Mouse (Mus musculus): ENCODE data around the gene Oxnad1. TPM values are rescaled to one million over a fixed set of nuclear protein-coding genes. Genes with fewer than 3 reads are reported as not detected.
A peak's percentile ranks its signal among the peaks of the same experiment; 100 is the strongest.

Oxnad1 gene
- polyA plus RNA-seq (2014; fragmentation: Nextera tagmentation; extraction: Ambion mirVana): 14.7 and 18.3 TPM in 2 replicates

GRCm38 (mm10) chr14:32084761-32085485 lies at the start of gene Oxnad1:
Gene Oxnad1 (plus strand): TSS chr14:32085374.
- Histone ChIP-seq H3K9ac (ENCODE audit: low read length) (peak within 1 kb of the TSS; percentile 70), H3K4me3 (ENCODE audit: low read depth, low read length) (peak within 1 kb of the TSS; percentile 56), H3K4me1 (ENCODE audit: control insufficient read depth, insufficient read depth, low read length) (no peaks in the 10 kb centered on the region; the same call in 1 of the 2 replicates), H3K9me3 (ENCODE audit: control insufficient read depth, low read length) (no peaks in the 10 kb centered on the region), H3K4me2 (ENCODE audit: low read depth, severe bottlenecking) (peak within 1 kb of the TSS; percentile 49), H3K27me3 (ENCODE audit: control insufficient read depth, insufficient read depth, low read length) (no peaks in the 10 kb centered on the region), H3K27ac (replicated peaks; ENCODE audit: low read depth, low read length) (no peak within 1 kb of the TSS; the same call in 1 of the 2 replicates), H3K36me3 (ENCODE audit: control insufficient read depth, insufficient read depth, low read length) (peaks cover 9% of the 10 kb centered on the region)
- 3% methylated on average over 22 of the region's 22 CpGs for WGBS
- peak; percentile 96 for ATAC-seq (ENCODE audit: insufficient number of reproducible peaks, low FRiP score, low TSS enrichment, low read depth)
- no peak for DNase-seq (ENCODE audit: low spot score)

- H3K9me3 ChIP-seq (ENCODE audit: control insufficient read depth, low read length): no peaks in the 10 kb centered on the region
- DNase-seq (ENCODE audit: low spot score) (no peak), ATAC-seq (ENCODE audit: insufficient number of reproducible peaks, low FRiP score, low TSS enrichment, low read depth) (no peak)
- H3K9ac ChIP-seq (ENCODE audit: low read length): no peak overlapping the region
- no peaks in the 10 kb centered on the region for H3K36me3 ChIP-seq (ENCODE audit: control insufficient read depth, insufficient read depth, low read length)
- 77% methylated on average over 5 of the region's 5 CpGs for WGBS
- H3K4me2 ChIP-seq (ENCODE audit: low read depth, severe bottlenecking): no peak overlapping the region
- H3K4me1 ChIP-seq (ENCODE audit: control insufficient read depth, insufficient read depth, low read length): no peaks in the 10 kb centered on the region
- no peak overlapping the region for H3K27ac ChIP-seq (replicated peaks; ENCODE audit: low read depth, low read length)
- no peaks in the 10 kb centered on the region for H3K27me3 ChIP-seq (ENCODE audit: control insufficient read depth, insufficient read depth, low read length)
- H3K4me3 ChIP-seq (ENCODE audit: low read depth, low read length): no peak overlapping the region
Observed at GRCm38 (mm10) chr14:32036482-32036881, 48.7 kb upstream of the Oxnad1 start.

- Histone ChIP-seq H3K9ac (ENCODE audit: low read length) (no peak overlapping the region), H3K4me2 (ENCODE audit: low read depth, severe bottlenecking) (no peak overlapping the region), H3K27me3 (ENCODE audit: control insufficient read depth, insufficient read depth, low read length) (no peaks in the 10 kb centered on the region), H3K4me1 (ENCODE audit: control insufficient read depth, insufficient read depth, low read length) (no peaks in the 10 kb centered on the region), H3K9me3 (ENCODE audit: control insufficient read depth, low read length) (no peaks in the 10 kb centered on the region), H3K4me3 (ENCODE audit: low read depth, low read length) (no peak overlapping the region), H3K27ac (replicated peaks; ENCODE audit: low read depth, low read length) (no peak overlapping the region), H3K36me3 (ENCODE audit: control insufficient read depth, insufficient read depth, low read length) (no peaks in the 10 kb centered on the region)
- DNase-seq (ENCODE audit: low spot score) (no peak), ATAC-seq (ENCODE audit: insufficient number of reproducible peaks, low FRiP score, low TSS enrichment, low read depth) (no peak)
- 84% methylated on average over 8 of the region's 8 CpGs for WGBS
Observed at GRCm38 (mm10) chr14:32037661-32038252, 47.4 kb upstream of the Oxnad1 start.

- H3K36me3 ChIP-seq (ENCODE audit: control insufficient read depth, insufficient read depth, low read length): no peaks in the 10 kb centered on the region
- no peak for ATAC-seq (ENCODE audit: insufficient number of reproducible peaks, low FRiP score, low TSS enrichment, low read depth)
- no peaks in the 10 kb centered on the region for H3K9me3 ChIP-seq (ENCODE audit: control insufficient read depth, low read length)
- DNase-seq (ENCODE audit: low spot score): no peak
- H3K27ac ChIP-seq (replicated peaks; ENCODE audit: low read depth, low read length): no peak overlapping the region
- H3K4me3 ChIP-seq (ENCODE audit: low read depth, low read length): no peak overlapping the region
- WGBS: 36% methylated on average over 5 of the region's 5 CpGs
- no peaks in the 10 kb centered on the region for H3K27me3 ChIP-seq (ENCODE audit: control insufficient read depth, insufficient read depth, low read length)
- H3K4me2 ChIP-seq (ENCODE audit: low read depth, severe bottlenecking): no peak overlapping the region
- H3K9ac ChIP-seq (ENCODE audit: low read length): no peak overlapping the region
- no peaks in the 10 kb centered on the region for H3K4me1 ChIP-seq (ENCODE audit: control insufficient read depth, insufficient read depth, low read length)
Observed at GRCm38 (mm10) chr14:32042108-32042507, 43.1 kb upstream of the Oxnad1 start.

GRCm38 (mm10) chr14:32046357-32046756 lies 38.8 kb upstream of the Oxnad1 start:
- Histone ChIP-seq H3K4me3 (ENCODE audit: low read depth, low read length) (no peak overlapping the region), H3K27me3 (ENCODE audit: control insufficient read depth, insufficient read depth, low read length) (no peaks in the 10 kb centered on the region), H3K4me2 (ENCODE audit: low read depth, severe bottlenecking) (no peak overlapping the region), H3K9me3 (ENCODE audit: control insufficient read depth, low read length) (no peaks in the 10 kb centered on the region), H3K36me3 (ENCODE audit: control insufficient read depth, insufficient read depth, low read length) (no peaks in the 10 kb centered on the region), H3K9ac (ENCODE audit: low read length) (no peak overlapping the region), H3K27ac (replicated peaks; ENCODE audit: low read depth, low read length) (no peak overlapping the region), H3K4me1 (ENCODE audit: control insufficient read depth, insufficient read depth, low read length) (no peaks in the 10 kb centered on the region)
- ATAC-seq (ENCODE audit: insufficient number of reproducible peaks, low FRiP score, low TSS enrichment, low read depth) (no peak), DNase-seq (ENCODE audit: low spot score) (no peak)
- WGBS: 79% methylated on average over 8 of the region's 8 CpGs

GRCm38 (mm10) chr14:32050171-32050570 lies 35.0 kb upstream of the Oxnad1 start:
- no peak overlapping the region for H3K4me3 ChIP-seq (ENCODE audit: low read depth, low read length)
- no peaks in the 10 kb centered on the region for H3K36me3 ChIP-seq (ENCODE audit: control insufficient read depth, insufficient read depth, low read length)
- no peak for ATAC-seq (ENCODE audit: insufficient number of reproducible peaks, low FRiP score, low TSS enrichment, low read depth)
- H3K27ac ChIP-seq (replicated peaks; ENCODE audit: low read depth, low read length): no peak overlapping the region
- no peak overlapping the region for H3K4me2 ChIP-seq (ENCODE audit: low read depth, severe bottlenecking)
- H3K9me3 ChIP-seq (ENCODE audit: control insufficient read depth, low read length): no peaks in the 10 kb centered on the region
- no peaks in the 10 kb centered on the region for H3K4me1 ChIP-seq (ENCODE audit: control insufficient read depth, insufficient read depth, low read length)
- no peak overlapping the region for H3K9ac ChIP-seq (ENCODE audit: low read length)
- no peaks in the 10 kb centered on the region for H3K27me3 ChIP-seq (ENCODE audit: control insufficient read depth, insufficient read depth, low read length)
- 87% methylated on average over 6 of the region's 6 CpGs for WGBS
- DNase-seq (ENCODE audit: low spot score): no peak

- no peak overlapping the region for H3K4me2 ChIP-seq (ENCODE audit: low read depth, severe bottlenecking)
- H3K36me3 ChIP-seq (ENCODE audit: control insufficient read depth, insufficient read depth, low read length): no peaks in the 10 kb centered on the region
- DNase-seq (ENCODE audit: low spot score): no peak
- ATAC-seq (ENCODE audit: insufficient number of reproducible peaks, low FRiP score, low TSS enrichment, low read depth): no peak
- no peak overlapping the region for H3K27ac ChIP-seq (replicated peaks; ENCODE audit: low read depth, low read length)
- H3K4me1 ChIP-seq (ENCODE audit: control insufficient read depth, insufficient read depth, low read length): no peaks in the 10 kb centered on the region
- 75% methylated on average over 5 of the region's 5 CpGs for WGBS
- H3K9me3 ChIP-seq (ENCODE audit: control insufficient read depth, low read length): no peaks in the 10 kb centered on the region
- no peak overlapping the region for H3K4me3 ChIP-seq (ENCODE audit: low read depth, low read length)
- H3K9ac ChIP-seq (ENCODE audit: low read length): no peak overlapping the region
- no peaks in the 10 kb centered on the region for H3K27me3 ChIP-seq (ENCODE audit: control insufficient read depth, insufficient read depth, low read length)
Observed at GRCm38 (mm10) chr14:32053895-32054294, 31.3 kb upstream of the Oxnad1 start.

- H3K4me1 ChIP-seq (ENCODE audit: control insufficient read depth, insufficient read depth, low read length): no peaks in the 10 kb centered on the region
- no peak overlapping the region for H3K4me2 ChIP-seq (ENCODE audit: low read depth, severe bottlenecking)
- no peak overlapping the region for H3K27ac ChIP-seq (replicated peaks; ENCODE audit: low read depth, low read length)
- H3K27me3 ChIP-seq (ENCODE audit: control insufficient read depth, insufficient read depth, low read length): no peaks in the 10 kb centered on the region
- no peak for DNase-seq (ENCODE audit: low spot score)
- no peak for ATAC-seq (ENCODE audit: insufficient number of reproducible peaks, low FRiP score, low TSS enrichment, low read depth)
- H3K9ac ChIP-seq (ENCODE audit: low read length): no peak overlapping the region
- WGBS: 63% methylated on average over 10 of the region's 10 CpGs
- no peaks in the 10 kb centered on the region for H3K36me3 ChIP-seq (ENCODE audit: control insufficient read depth, insufficient read depth, low read length)
- no peaks in the 10 kb centered on the region for H3K9me3 ChIP-seq (ENCODE audit: control insufficient read depth, low read length)
- H3K4me3 ChIP-seq (ENCODE audit: low read depth, low read length): no peak overlapping the region
Observed at GRCm38 (mm10) chr14:32054788-32055187, 30.4 kb upstream of the Oxnad1 start.
